Mouse (Mus musculus): ENCODE results near the gene Pdc. TPM values are rescaled to one million over a fixed set of nuclear protein-coding genes. Genes with fewer than 3 reads are reported as not detected.
"Not testable (repeated sequence)": the region's sequence is repeated elsewhere in the genome, so short reads cannot be mapped to it uniquely, and the experiment has no call there.

Gene Pdc
- polyA plus RNA-seq (2014; fragmentation: Nextera tagmentation; extraction: Ambion mirVana), result not detected in 2 replicates

- H3K9ac ChIP-seq (ENCODE audit: low read length), result no peak within 1 kb of the TSS
- H3K4me2 ChIP-seq (ENCODE audit: low read depth, severe bottlenecking), result no peak within 1 kb of the TSS
- no peak within 1 kb of the TSS for H3K27ac ChIP-seq (replicated peaks; ENCODE audit: low read depth, low read length)
- ATAC-seq (ENCODE audit: insufficient number of reproducible peaks, low FRiP score, low TSS enrichment, low read depth) (no peak), DNase-seq (ENCODE audit: low spot score) (no peak)
- no peaks in the 10 kb centered on the region for H3K36me3 ChIP-seq (ENCODE audit: control insufficient read depth, insufficient read depth, low read length)
- H3K9me3 ChIP-seq (ENCODE audit: control insufficient read depth, low read length), result no peaks in the 10 kb centered on the region
- no peaks in the 10 kb centered on the region for H3K27me3 ChIP-seq (ENCODE audit: control insufficient read depth, insufficient read depth, low read length)
- no peak within 1 kb of the TSS for H3K4me3 ChIP-seq (ENCODE audit: low read depth, low read length)
- 96% methylated on average over 1 of the region's 1 CpGs for WGBS
- H3K4me1 ChIP-seq (ENCODE audit: control insufficient read depth, insufficient read depth, low read length), result no peaks in the 10 kb centered on the region
Measured at GRCm38 (mm10) chr1:150319205-150319604, at the start of gene Pdc. Gene Pdc, plus strand, starts transcription at chr1:150319417.

DNA sequence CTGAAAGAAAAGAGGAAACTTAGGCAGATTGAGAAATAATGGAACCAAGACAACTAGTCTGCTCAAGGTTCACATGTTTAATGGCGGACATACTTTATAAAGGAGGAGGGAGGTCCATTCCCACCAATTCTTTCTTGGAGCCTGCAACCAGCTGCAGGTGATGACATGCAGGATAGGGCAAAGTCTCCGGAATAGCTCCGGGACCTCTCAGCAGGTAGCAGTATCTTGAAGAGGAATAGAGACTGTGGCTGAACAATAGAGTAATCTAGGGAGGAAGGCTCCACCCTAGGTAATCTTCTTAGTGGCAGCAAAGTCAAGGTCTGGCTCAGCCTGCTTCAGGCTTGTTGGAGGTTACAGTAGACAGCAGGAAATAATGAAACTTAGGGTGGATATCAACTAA, 25.2 kb upstream of the Pdc start:
- DNase-seq (ENCODE audit: low spot score); H3K9me3 ChIP-seq (ENCODE audit: control insufficient read depth, low read length); H3K9ac ChIP-seq (ENCODE audit: low read length); H3K4me1 ChIP-seq (ENCODE audit: control insufficient read depth, insufficient read depth, low read length); H3K27me3 ChIP-seq (ENCODE audit: control insufficient read depth, insufficient read depth, low read length); H3K36me3 ChIP-seq (ENCODE audit: control insufficient read depth, insufficient read depth, low read length); ATAC-seq (ENCODE audit: insufficient number of reproducible peaks, low FRiP score, low TSS enrichment, low read depth); H3K4me3 ChIP-seq (ENCODE audit: low read depth, low read length); H3K27ac ChIP-seq (replicated peaks; ENCODE audit: low read depth, low read length); H3K4me2 ChIP-seq (ENCODE audit: low read depth, severe bottlenecking): not testable (repeated sequence)
- 90% methylated on average over 3 of the region's 3 CpGs for WGBS

DNA sequence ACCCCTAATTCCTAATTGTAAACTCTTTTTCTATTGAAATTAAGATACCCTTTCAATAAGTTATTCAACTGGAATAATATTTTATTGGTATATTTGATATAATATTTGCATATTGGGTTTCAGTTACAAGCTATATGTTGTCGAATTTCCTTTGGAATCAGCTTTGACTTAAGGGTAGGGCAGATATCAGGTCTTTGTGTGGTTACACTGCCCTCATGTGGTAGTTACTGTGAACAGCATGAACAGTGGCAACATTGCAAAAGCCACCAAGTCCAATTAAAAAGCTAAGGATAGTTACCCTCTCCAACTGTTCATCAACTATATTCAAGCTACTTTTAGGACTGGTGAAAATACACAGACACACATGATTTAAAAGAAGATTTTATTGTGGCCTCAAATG, 11.6 kb upstream of the Pdc start:
- WGBS, result 53% methylated on average over 1 of the region's 1 CpGs
- no peak for ATAC-seq (ENCODE audit: insufficient number of reproducible peaks, low FRiP score, low TSS enrichment, low read depth)

GRCm38 (mm10) chr1:150335111-150335510, 15.9 kb downstream of the Pdc start:
- no peaks in the 10 kb centered on the region for H3K36me3 ChIP-seq (ENCODE audit: control insufficient read depth, insufficient read depth, low read length)
- H3K9me3 ChIP-seq (ENCODE audit: control insufficient read depth, low read length), result no peaks in the 10 kb centered on the region
- no peak overlapping the region for H3K4me2 ChIP-seq (ENCODE audit: low read depth, severe bottlenecking)
- no peak for DNase-seq (ENCODE audit: low spot score)
- WGBS, result 72% methylated on average over 2 of the region's 2 CpGs
- H3K4me3 ChIP-seq (ENCODE audit: low read depth, low read length), result no peak overlapping the region
- no peak overlapping the region for H3K27ac ChIP-seq (replicated peaks; ENCODE audit: low read depth, low read length)
- no peaks in the 10 kb centered on the region for H3K4me1 ChIP-seq (ENCODE audit: control insufficient read depth, insufficient read depth, low read length)
- no peaks in the 10 kb centered on the region for H3K27me3 ChIP-seq (ENCODE audit: control insufficient read depth, insufficient read depth, low read length)
- ATAC-seq (ENCODE audit: insufficient number of reproducible peaks, low FRiP score, low TSS enrichment, low read depth), result no peak
- H3K9ac ChIP-seq (ENCODE audit: low read length), result no peak overlapping the region

More for the DNA sequence above, 11.6 kb upstream of the Pdc start:
- peak; percentile 34 for DNase-seq (ENCODE audit: low spot score)
- no peak overlapping the region for H3K4me3 ChIP-seq (ENCODE audit: low read depth, low read length)
- H3K4me2 ChIP-seq (ENCODE audit: low read depth, severe bottlenecking), result no peak overlapping the region
- no peak overlapping the region for H3K27ac ChIP-seq (replicated peaks; ENCODE audit: low read depth, low read length)
- H3K36me3 ChIP-seq (ENCODE audit: control insufficient read depth, insufficient read depth, low read length), result no peaks in the 10 kb centered on the region
- H3K4me1 ChIP-seq (ENCODE audit: control insufficient read depth, insufficient read depth, low read length), result no peaks in the 10 kb centered on the region
- no peaks in the 10 kb centered on the region for H3K27me3 ChIP-seq (ENCODE audit: control insufficient read depth, insufficient read depth, low read length)
- no peak overlapping the region for H3K9ac ChIP-seq (ENCODE audit: low read length)
- H3K9me3 ChIP-seq (ENCODE audit: control insufficient read depth, low read length), result no peaks in the 10 kb centered on the region

- ATAC-seq (ENCODE audit: insufficient number of reproducible peaks, low FRiP score, low TSS enrichment, low read depth) (no peak), DNase-seq (ENCODE audit: low spot score) (no peak)
- Histone ChIP-seq H3K9ac (ENCODE audit: low read length) (no peak overlapping the region), H3K27ac (replicated peaks; ENCODE audit: low read depth, low read length) (no peak overlapping the region), H3K4me3 (ENCODE audit: low read depth, low read length) (no peak overlapping the region), H3K4me1 (ENCODE audit: control insufficient read depth, insufficient read depth, low read length) (no peaks in the 10 kb centered on the region), H3K9me3 (ENCODE audit: control insufficient read depth, low read length) (no peaks in the 10 kb centered on the region), H3K27me3 (ENCODE audit: control insufficient read depth, insufficient read depth, low read length) (no peaks in the 10 kb centered on the region), H3K4me2 (ENCODE audit: low read depth, severe bottlenecking) (no peak overlapping the region), H3K36me3 (ENCODE audit: control insufficient read depth, insufficient read depth, low read length) (no peaks in the 10 kb centered on the region; the same call in 1 of the 2 replicates)
- 85% methylated on average over 1 of the region's 1 CpGs for WGBS
Measured at GRCm38 (mm10) chr1:150360864-150361263, 41.6 kb downstream of the Pdc start.

- Histone ChIP-seq H3K4me1 (ENCODE audit: control insufficient read depth, insufficient read depth, low read length) (no peaks in the 10 kb centered on the region), H3K4me2 (ENCODE audit: low read depth, severe bottlenecking) (no peak overlapping the region), H3K36me3 (ENCODE audit: control insufficient read depth, insufficient read depth, low read length) (no peaks in the 10 kb centered on the region), H3K4me3 (ENCODE audit: low read depth, low read length) (no peak overlapping the region), H3K27ac (replicated peaks; ENCODE audit: low read depth, low read length) (no peak overlapping the region), H3K9me3 (ENCODE audit: control insufficient read depth, low read length) (no peaks in the 10 kb centered on the region), H3K9ac (ENCODE audit: low read length) (no peak overlapping the region), H3K27me3 (ENCODE audit: control insufficient read depth, insufficient read depth, low read length) (no peaks in the 10 kb centered on the region)
- no peak for DNase-seq (ENCODE audit: low spot score)
- ATAC-seq (ENCODE audit: insufficient number of reproducible peaks, low FRiP score, low TSS enrichment, low read depth), result no peak
- 93% methylated on average over 3 of the region's 3 CpGs for WGBS
Measured at GRCm38 (mm10) chr1:150372895-150373294, 53.7 kb downstream of the Pdc start.

- no peak for ATAC-seq (ENCODE audit: insufficient number of reproducible peaks, low FRiP score, low TSS enrichment, low read depth)
- 86% methylated on average over 2 of the region's 2 CpGs for WGBS
Measured at GRCm38 (mm10) chr1:150374247-150374646, 55.0 kb downstream of the Pdc start.

More at GRCm38 (mm10) chr1:150374247-150374646, 55.0 kb downstream of the Pdc start:
- H3K9ac ChIP-seq (ENCODE audit: low read length), result no peak overlapping the region
- no peaks in the 10 kb centered on the region for H3K9me3 ChIP-seq (ENCODE audit: control insufficient read depth, low read length)
- no peaks in the 10 kb centered on the region for H3K36me3 ChIP-seq (ENCODE audit: control insufficient read depth, insufficient read depth, low read length)
- no peaks in the 10 kb centered on the region for H3K27me3 ChIP-seq (ENCODE audit: control insufficient read depth, insufficient read depth, low read length)
- no peak overlapping the region for H3K27ac ChIP-seq (replicated peaks; ENCODE audit: low read depth, low read length)
- no peak overlapping the region for H3K4me2 ChIP-seq (ENCODE audit: low read depth, severe bottlenecking)
- no peak for DNase-seq (ENCODE audit: low spot score)
- H3K4me1 ChIP-seq (ENCODE audit: control insufficient read depth, insufficient read depth, low read length), result no peaks in the 10 kb centered on the region
- no peak overlapping the region for H3K4me3 ChIP-seq (ENCODE audit: low read depth, low read length)

Other genes with a start within 250 kb of the Pdc start
- not detected in 2 replicates for gene Ptgs2, start 219.4 kb upstream of the Pdc start, polyA plus RNA-seq (2014; fragmentation: Nextera tagmentation; extraction: Ambion mirVana)
- 194 and 200 TPM in 2 replicates for gene Tpr, start 73.4 kb downstream of the Pdc start, polyA plus RNA-seq (2014; fragmentation: Nextera tagmentation; extraction: Ambion mirVana)
- 24.4 and 29.5 TPM in 2 replicates for gene Odr4, start 73.7 kb downstream of the Pdc start, polyA plus RNA-seq (2014; fragmentation: Nextera tagmentation; extraction: Ambion mirVana)
- gene Prg4, start 146.7 kb downstream of the Pdc start, polyA plus RNA-seq (2014; fragmentation: Nextera tagmentation; extraction: Ambion mirVana), result 0.64 and 1.0 TPM in 2 replicates